Mouse (Mus musculus) limb, embryonic 14.5 days (tissue): ENCODE measurements at regions not wholly inside any gene's neighbourhood (a gene's known extent, or its start where the extent isn't known, plus 50 kb on each side); places are given as distances from the start of the nearest gene placed in this dataset.
A peak's percentile ranks its signal among the peaks of the same experiment; 100 is the strongest.
"Not testable (repeated sequence)": the region's sequence is repeated elsewhere in the genome, so short reads cannot be mapped to it uniquely, and the experiment has no call there.

Source experiments
- ATAC-seq: fragments of 200-750 bp; cut with Nextera tagmentation; 2 replicates; pipeline ENCODE4 v1.8.0; 2017; ENCODE audit warnings: low read depth, moderate number of reproducible peaks, moderate TSS enrichment; ENCODE audit not compliant: low FRiP score
- DNase-seq: peaks from one replicate; pipeline ENCODE4 v3.0.0-alpha.2; 2015; ENCODE audit warnings: low spot score
- H3K27ac ChIP-seq: fragments of 300-500 bp; sonication (generic); replicated peaks from 2 replicates; pipeline ENCODE4 v1.5.1; 2014; ENCODE audit warnings: low read depth, mild to moderate bottlenecking, low read length, moderate library complexity, mixed read lengths
- H3K27me3 ChIP-seq: fragments of 300-500 bp; sonication (generic); 2 replicates; pipeline ENCODE4 v1.6.1; 2014; ENCODE audit warnings: low read length, mixed read lengths; ENCODE audit not compliant: control insufficient read depth, insufficient read depth
- H3K36me3 ChIP-seq: fragments of 300-500 bp; sonication (generic); 2 replicates; pipeline ENCODE4 v1.6.1; 2014; ENCODE audit warnings: mild to moderate bottlenecking, low read length, moderate library complexity, mixed read lengths; ENCODE audit not compliant: control insufficient read depth, insufficient read depth
- H3K4me1 ChIP-seq: fragments of 300-500 bp; sonication (generic); 2 replicates; pipeline ENCODE4 v1.6.1; 2014; ENCODE audit warnings: antibody characterized with exemption, low read length, mixed read lengths; ENCODE audit not compliant: control insufficient read depth, insufficient read depth
- H3K4me2 ChIP-seq: fragments of 300-500 bp; sonication (generic); replicated peaks from 2 replicates; pipeline ENCODE4 v1.6.1; 2014; ENCODE audit warnings: low read depth, mild to moderate bottlenecking, low read length, moderate library complexity; ENCODE audit not compliant: severe bottlenecking
- H3K4me3 ChIP-seq: fragments of 300-500 bp; sonication (generic); replicated peaks from 2 replicates; pipeline ENCODE4 v1.5.1; 2014; ENCODE audit warnings: low read length
- H3K9ac ChIP-seq: fragments of 300-500 bp; sonication (generic); 2 replicates; pipeline ENCODE4 v1.6.1; 2014; ENCODE audit warnings: mild to moderate bottlenecking, low read depth, low read length, moderate library complexity; ENCODE audit not compliant: severe bottlenecking
- H3K9me3 ChIP-seq: fragments of 300-500 bp; sonication (generic); 2 replicates; pipeline ENCODE4 v1.6.1; 2016; ENCODE audit warnings: low read length; ENCODE audit not compliant: control insufficient read depth
- POLR2A ChIP-seq: fragments of 200-500 bp; IDR thresholded peaks from 2 replicates; pipeline ENCODE4 v1.8.0; 2012; ENCODE audit warnings: inconsistent platforms, mild to moderate bottlenecking, moderate library complexity, borderline replicate concordance; ENCODE audit not compliant: insufficient read depth, insufficient read length; ENCODE audit errors: extremely low read depth
- WGBS: fragments of 180-500 bp; shearing (Covaris S2); extraction: QIAGEN DNeasy Blood & Tissue Kit; methylation state at CpG from one replicate; pipeline ENCODE4 v1.1.7; 2014; 5-methylcytosine and 5-hydroxymethylcytosine counted together

DNA sequence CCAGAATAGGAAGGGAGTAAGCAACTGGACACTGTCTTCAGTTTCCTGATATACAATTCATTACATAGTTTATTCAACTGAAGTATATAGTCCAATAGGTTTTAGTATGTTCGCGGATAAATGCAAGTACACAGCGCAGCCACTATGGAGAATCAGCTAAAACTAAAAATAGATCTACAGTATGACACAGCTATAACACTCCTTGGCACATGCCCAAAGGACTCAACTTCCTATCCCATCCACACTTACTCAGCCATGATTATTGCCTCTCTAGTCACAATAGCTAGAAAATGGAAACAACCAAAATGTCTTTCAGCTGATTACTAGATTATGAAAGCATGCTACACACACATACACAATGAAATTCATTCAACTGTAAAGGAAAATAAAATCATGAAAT is 130.0 kb upstream of the Cdk6 start:
- DNase-seq (no peak), ATAC-seq (no peak)
- WGBS: 91% methylated on average over 3 of the region's 3 CpGs
- Histone ChIP-seq H3K4me3 (no peak overlapping the region), H3K36me3 (no peaks in the 10 kb centered on the region), H3K27ac (no peak overlapping the region), H3K4me1 (no peaks in the 10 kb centered on the region), H3K27me3 (no peaks in the 10 kb centered on the region), H3K4me2 (no peak overlapping the region), H3K9ac (no peak overlapping the region), H3K9me3 (no peaks in the 10 kb centered on the region)
- TF ChIP-seq POLR2A: no peak

GRCm38 (mm10) chr5:3216053-3216452 is 125.2 kb upstream of the Cdk6 start:
- no peak for DNase-seq
- no peak overlapping the region for H3K4me2 ChIP-seq
- H3K27me3 ChIP-seq: no peaks in the 10 kb centered on the region
- H3K9me3 ChIP-seq: no peaks in the 10 kb centered on the region
- no peak for ATAC-seq
- H3K27ac ChIP-seq: no peak overlapping the region
- 74% methylated on average over 5 of the region's 5 CpGs for WGBS
- H3K4me1 ChIP-seq: no peaks in the 10 kb centered on the region
- no peaks in the 10 kb centered on the region for H3K36me3 ChIP-seq
- TF ChIP-seq POLR2A: no peak
- H3K9ac ChIP-seq: no peak overlapping the region
- H3K4me3 ChIP-seq: no peak overlapping the region

- no peak for TF ChIP-seq POLR2A
- Histone ChIP-seq H3K4me1 (no peaks in the 10 kb centered on the region), H3K9ac (no peak overlapping the region), H3K4me3 (no peak overlapping the region), H3K9me3 (no peaks in the 10 kb centered on the region), H3K27ac (no peak overlapping the region), H3K4me2 (no peak overlapping the region), H3K36me3 (no peaks in the 10 kb centered on the region), H3K27me3 (no peaks in the 10 kb centered on the region)
- 27% methylated on average over 4 of the region's 4 CpGs for WGBS
- DNase-seq: no peak
- no peak for ATAC-seq
Measured at GRCm38 (mm10) chr5:3219230-3219629, 122.1 kb upstream of the Cdk6 start.

GRCm38 (mm10) chr5:3219770-3220169 is 121.5 kb upstream of the Cdk6 start:
- Histone ChIP-seq H3K9me3 (no peaks in the 10 kb centered on the region), H3K27ac (no peak overlapping the region), H3K27me3 (no peaks in the 10 kb centered on the region), H3K4me2 (no peak overlapping the region), H3K4me1 (no peaks in the 10 kb centered on the region), H3K9ac (no peak overlapping the region), H3K4me3 (no peak overlapping the region), H3K36me3 (no peaks in the 10 kb centered on the region)
- ATAC-seq (no peak), DNase-seq (no peak)
- WGBS: 65% methylated on average over 3 of the region's 3 CpGs
- no peak for TF ChIP-seq POLR2A

- ATAC-seq, H3K4me3 ChIP-seq, H3K4me1 ChIP-seq, H3K27ac ChIP-seq, H3K9ac ChIP-seq, H3K27me3 ChIP-seq, H3K36me3 ChIP-seq, H3K9me3 ChIP-seq, H3K4me2 ChIP-seq: not testable (repeated sequence)
- DNase-seq: peak; percentile 53
- 74% methylated on average over 4 of the region's 4 CpGs for WGBS
Measured at GRCm38 (mm10) chr5:3223819-3224218, 117.5 kb upstream of the Cdk6 start.

DNA sequence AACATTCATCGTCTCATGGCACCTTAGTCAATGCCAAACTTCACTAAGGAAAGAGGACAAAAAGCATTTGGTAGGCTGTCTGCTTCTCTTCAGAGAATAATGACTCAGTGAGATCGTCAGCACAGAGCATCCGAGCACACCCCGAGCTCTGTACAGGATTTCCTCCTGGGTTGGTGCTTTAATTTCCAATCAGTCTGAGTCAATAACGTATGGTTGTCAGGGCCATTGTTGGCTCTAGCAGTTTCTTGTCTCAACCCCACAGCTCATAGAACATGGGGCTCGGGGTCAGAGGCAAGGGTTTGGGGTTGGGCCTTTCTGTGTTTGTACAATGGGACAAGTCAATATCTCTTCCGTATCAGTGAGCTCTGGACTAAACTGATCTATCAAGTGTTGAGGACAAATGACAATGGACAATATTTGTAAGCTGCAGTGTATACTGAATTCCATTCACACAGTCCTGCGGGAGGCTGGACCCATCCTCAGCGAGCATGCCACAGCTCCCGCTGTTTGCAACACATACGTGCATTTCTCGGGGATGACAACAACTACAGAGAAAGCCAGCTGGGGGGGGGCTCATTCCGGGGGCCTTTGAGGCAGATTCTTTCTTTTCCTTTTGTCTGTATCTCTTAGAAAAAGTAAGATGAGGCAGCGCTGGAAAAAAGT is 116.8 kb upstream of the Cdk6 start:
- H3K4me3 ChIP-seq, H3K9ac ChIP-seq, H3K27ac ChIP-seq, H3K4me1 ChIP-seq, H3K4me2 ChIP-seq, H3K9me3 ChIP-seq, H3K36me3 ChIP-seq, H3K27me3 ChIP-seq, ATAC-seq, DNase-seq: not testable (repeated sequence)
- WGBS: 92% methylated on average over 14 of the region's 14 CpGs

- 69% methylated on average over 8 of the region's 8 CpGs for WGBS
- H3K27me3 ChIP-seq, H3K36me3 ChIP-seq, H3K9ac ChIP-seq, H3K9me3 ChIP-seq, H3K4me2 ChIP-seq, H3K27ac ChIP-seq, H3K4me1 ChIP-seq, ATAC-seq, H3K4me3 ChIP-seq, DNase-seq: not testable (repeated sequence)
Measured at GRCm38 (mm10) chr5:3225358-3225757, 115.9 kb upstream of the Cdk6 start.

GRCm38 (mm10) chr5:3244067-3244466 is 97.2 kb upstream of the Cdk6 start:
- not testable (repeated sequence) for H3K9me3 ChIP-seq, H3K4me3 ChIP-seq, H3K36me3 ChIP-seq, H3K27ac ChIP-seq, H3K4me1 ChIP-seq, H3K4me2 ChIP-seq, DNase-seq, H3K27me3 ChIP-seq, H3K9ac ChIP-seq, ATAC-seq
- 67% methylated on average over 2 of the region's 2 CpGs for WGBS
